Mouse (Mus musculus): Measurements from ENCODE around the gene Fdps. TPM values are rescaled to one million over a fixed set of nuclear protein-coding genes. Genes with fewer than 3 reads are reported as not detected.

The Fdps gene
- polyA plus RNA-seq, 1 experiment from 2014 or later: 326 TPM

- Histone ChIP-seq H3K36me3 (ENCODE audit: control insufficient read depth, insufficient read depth, low read length) (no peaks in the 10 kb centered on the region; the same call in 1 of the 2 replicates), H3K27me3 (ENCODE audit: control insufficient read depth, insufficient read depth, low read length) (no peaks in the 10 kb centered on the region), H3K9me3 (ENCODE audit: control insufficient read depth, low read length) (no peaks in the 10 kb centered on the region), H3K4me3 (ENCODE audit: low read depth, low read length) (no peak overlapping the region), H3K4me1 (ENCODE audit: control insufficient read depth, insufficient read depth, low read length) (no peaks in the 10 kb centered on the region), H3K4me2 (ENCODE audit: low read depth, severe bottlenecking) (no peak overlapping the region), H3K27ac (replicated peaks; ENCODE audit: low read depth, low read length) (no peak overlapping the region), H3K9ac (ENCODE audit: low read length) (no peak overlapping the region)
- WGBS: 84% methylated on average over 1 of the region's 1 CpGs
- no peak for ATAC-seq (ENCODE audit: insufficient number of reproducible peaks, low FRiP score, low TSS enrichment, low read depth)
- no peak for DNase-seq (ENCODE audit: low spot score)
These were observed 32.0 kb upstream of the Fdps start for GRCm38 (mm10) chr3:89133752-89134151.

DNA sequence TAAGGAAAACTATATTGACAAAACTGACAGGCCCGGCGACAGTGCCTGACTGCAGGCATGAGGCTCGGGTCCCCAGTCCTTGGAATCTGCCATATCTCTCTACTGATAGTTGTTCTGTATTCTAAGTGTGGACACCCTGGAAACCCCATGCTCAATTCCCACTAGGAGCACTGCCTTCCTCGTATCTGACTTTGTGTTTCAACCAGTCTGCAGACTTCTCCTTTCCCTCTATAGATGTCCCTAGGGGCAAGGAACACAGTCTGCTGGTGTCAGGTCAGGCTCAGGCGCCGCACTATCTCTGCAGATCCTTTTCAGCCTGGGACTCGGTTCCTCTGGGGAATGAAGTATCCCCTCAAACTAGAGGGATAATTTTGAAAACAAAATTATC, 31.3 kb upstream of the Fdps start:
- no peak overlapping the region for H3K4me2 ChIP-seq (ENCODE audit: low read depth, severe bottlenecking)
- WGBS: 80% methylated on average over 7 of the region's 7 CpGs
- DNase-seq (ENCODE audit: low spot score): no peak

DNA sequence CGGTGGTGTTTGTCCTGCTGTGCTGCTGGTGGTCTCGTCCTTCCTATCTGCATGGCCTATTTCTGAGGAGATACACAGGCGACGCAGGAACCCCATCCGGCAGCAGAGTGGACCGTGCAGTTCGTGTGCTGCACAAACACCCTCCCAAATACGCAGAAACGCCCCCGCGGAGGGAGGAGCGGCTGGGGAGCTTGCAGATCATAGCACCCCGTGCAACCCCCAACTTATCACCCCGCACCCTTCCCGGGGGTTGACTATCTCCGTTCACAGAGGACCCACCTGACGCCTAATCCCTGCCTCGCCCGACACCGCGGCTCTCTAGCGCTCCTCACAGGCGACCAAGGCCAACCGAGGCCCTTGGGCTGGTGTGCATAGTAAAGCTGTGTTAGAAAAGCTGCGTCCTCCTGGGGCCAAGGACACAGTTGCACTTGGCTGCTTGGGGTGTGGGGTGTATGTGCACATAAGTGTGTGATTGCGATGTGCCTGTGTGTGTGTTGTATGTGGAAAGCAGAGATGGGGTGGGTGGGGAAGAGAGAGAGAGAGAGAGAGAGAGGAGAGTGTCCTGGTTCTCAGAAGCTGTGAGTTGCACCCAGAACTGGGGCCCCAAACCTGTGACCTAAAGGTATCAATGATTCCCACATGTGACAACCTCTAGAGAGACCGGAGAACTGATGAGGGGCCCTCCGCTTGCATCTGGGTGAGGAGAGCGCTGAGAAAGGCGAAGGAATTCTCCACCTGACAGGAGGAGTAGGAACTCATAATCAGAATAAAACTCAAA, 30.7 kb upstream of the Fdps start:
- no peaks in the 10 kb centered on the region for H3K9me3 ChIP-seq (ENCODE audit: control insufficient read depth, low read length)
- H3K27ac ChIP-seq (replicated peaks; ENCODE audit: low read depth, low read length): no peak overlapping the region
- H3K27me3 ChIP-seq (ENCODE audit: control insufficient read depth, insufficient read depth, low read length): no peaks in the 10 kb centered on the region
- no peaks in the 10 kb centered on the region for H3K36me3 ChIP-seq (ENCODE audit: control insufficient read depth, insufficient read depth, low read length)
- peak overlapping the region; percentile 24 for H3K4me3 ChIP-seq (ENCODE audit: low read depth, low read length)
- ATAC-seq (ENCODE audit: insufficient number of reproducible peaks, low FRiP score, low TSS enrichment, low read depth) (no peak), DNase-seq (ENCODE audit: low spot score) (no peak)
- peak overlapping the region; percentile 53 for H3K9ac ChIP-seq (ENCODE audit: low read length)
- no peaks in the 10 kb centered on the region for H3K4me1 ChIP-seq (ENCODE audit: control insufficient read depth, insufficient read depth, low read length)
- peak overlapping the region; percentile 45 for H3K4me2 ChIP-seq (ENCODE audit: low read depth, severe bottlenecking)
- WGBS: 17% methylated on average over 30 of the region's 30 CpGs

More for the DNA sequence above, 31.3 kb upstream of the Fdps start:
- Histone ChIP-seq H3K9me3 (ENCODE audit: control insufficient read depth, low read length) (no peaks in the 10 kb centered on the region), H3K4me1 (ENCODE audit: control insufficient read depth, insufficient read depth, low read length) (no peaks in the 10 kb centered on the region), H3K27me3 (ENCODE audit: control insufficient read depth, insufficient read depth, low read length) (no peaks in the 10 kb centered on the region), H3K27ac (replicated peaks; ENCODE audit: low read depth, low read length) (no peak overlapping the region), H3K36me3 (ENCODE audit: control insufficient read depth, insufficient read depth, low read length) (no peaks in the 10 kb centered on the region), H3K4me3 (ENCODE audit: low read depth, low read length) (no peak overlapping the region), H3K9ac (ENCODE audit: low read length) (no peak overlapping the region)
- ATAC-seq (ENCODE audit: insufficient number of reproducible peaks, low FRiP score, low TSS enrichment, low read depth): no peak

DNA sequence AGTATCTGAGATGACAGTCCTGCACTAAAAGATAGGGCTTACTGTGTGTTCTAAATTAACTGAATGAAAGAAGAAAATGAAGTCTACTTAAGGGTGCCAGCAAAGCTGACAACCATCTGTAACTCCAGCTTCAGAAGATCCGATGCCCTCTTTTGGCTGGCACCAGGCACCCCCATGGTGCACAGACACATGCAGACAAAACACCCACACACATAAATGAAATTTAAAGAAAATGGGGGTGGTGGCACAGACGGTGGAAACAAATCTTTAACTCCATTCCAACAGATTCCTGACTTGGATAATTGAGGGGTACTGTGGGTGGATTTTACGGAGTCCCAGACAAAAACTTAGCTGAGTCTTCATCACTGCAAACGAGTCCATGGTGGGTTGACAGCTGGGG, 30.1 kb upstream of the Fdps start:
- 47% methylated on average over 4 of the region's 4 CpGs for WGBS
- ATAC-seq (ENCODE audit: insufficient number of reproducible peaks, low FRiP score, low TSS enrichment, low read depth): no peak
- Histone ChIP-seq H3K9me3 (ENCODE audit: control insufficient read depth, low read length) (no peaks in the 10 kb centered on the region), H3K4me3 (ENCODE audit: low read depth, low read length) (no peak overlapping the region), H3K4me2 (ENCODE audit: low read depth, severe bottlenecking) (peak overlapping the region; percentile 45; the same call in 1 of the 2 replicates), H3K4me1 (ENCODE audit: control insufficient read depth, insufficient read depth, low read length) (no peaks in the 10 kb centered on the region), H3K9ac (ENCODE audit: low read length) (no peak overlapping the region), H3K27me3 (ENCODE audit: control insufficient read depth, insufficient read depth, low read length) (no peaks in the 10 kb centered on the region), H3K27ac (replicated peaks; ENCODE audit: low read depth, low read length) (no peak overlapping the region), H3K36me3 (ENCODE audit: control insufficient read depth, insufficient read depth, low read length) (no peaks in the 10 kb centered on the region)
- DNase-seq (ENCODE audit: low spot score): no peak

DNA sequence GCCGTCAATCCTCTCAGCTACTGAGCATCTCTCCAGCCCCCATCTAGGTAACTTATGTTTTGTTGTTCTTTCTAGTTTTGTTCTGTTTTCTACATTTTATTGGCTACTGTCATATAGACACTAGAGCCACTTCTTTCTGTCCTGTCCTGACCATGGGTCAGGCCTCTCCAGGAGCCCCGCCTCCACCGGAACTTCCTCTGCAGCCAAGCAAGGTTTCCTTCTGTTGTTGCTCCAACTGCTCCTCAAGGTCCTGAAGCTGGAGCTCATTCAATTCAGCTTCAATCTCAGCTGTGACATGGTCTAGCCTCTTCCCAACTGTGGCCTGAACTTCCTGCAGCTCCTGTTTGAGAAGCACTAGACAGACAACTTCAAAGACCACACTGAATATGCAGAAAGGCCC, 28.1 kb upstream of the Fdps start:
- 86% methylated on average over 3 of the region's 3 CpGs for WGBS
- no peaks in the 10 kb centered on the region for H3K36me3 ChIP-seq (ENCODE audit: control insufficient read depth, insufficient read depth, low read length)
- H3K4me1 ChIP-seq (ENCODE audit: control insufficient read depth, insufficient read depth, low read length): no peaks in the 10 kb centered on the region
- no peak for ATAC-seq (ENCODE audit: insufficient number of reproducible peaks, low FRiP score, low TSS enrichment, low read depth)
- H3K27ac ChIP-seq (replicated peaks; ENCODE audit: low read depth, low read length): no peak overlapping the region
- H3K4me3 ChIP-seq (ENCODE audit: low read depth, low read length): no peak overlapping the region
- no peaks in the 10 kb centered on the region for H3K27me3 ChIP-seq (ENCODE audit: control insufficient read depth, insufficient read depth, low read length)
- no peak overlapping the region for H3K4me2 ChIP-seq (ENCODE audit: low read depth, severe bottlenecking)
- no peaks in the 10 kb centered on the region for H3K9me3 ChIP-seq (ENCODE audit: control insufficient read depth, low read length)
- DNase-seq (ENCODE audit: low spot score): no peak
- no peak overlapping the region for H3K9ac ChIP-seq (ENCODE audit: low read length)

DNA sequence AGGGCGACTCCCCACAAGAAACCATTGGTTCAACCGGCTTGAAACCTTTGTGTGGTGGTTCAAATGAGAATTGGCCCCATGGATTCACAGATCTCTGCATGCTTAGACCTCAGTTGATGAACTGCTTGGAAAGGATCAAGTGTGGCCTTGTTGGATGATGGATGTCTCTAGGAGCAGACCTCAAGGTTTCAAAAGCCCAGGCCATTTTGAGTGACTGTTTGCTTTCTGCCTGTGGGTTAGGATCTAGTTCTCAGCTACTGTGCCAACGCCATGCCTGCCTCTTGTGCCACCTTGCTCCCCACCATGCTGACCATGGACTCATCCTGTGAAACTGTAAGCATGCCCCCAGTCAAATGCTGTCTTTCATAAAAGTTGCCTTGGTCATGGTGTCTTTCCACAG, 24.2 kb upstream of the Fdps start:
- H3K9me3 ChIP-seq (ENCODE audit: control insufficient read depth, low read length): no peaks in the 10 kb centered on the region
- DNase-seq (ENCODE audit: low spot score) (no peak), ATAC-seq (ENCODE audit: insufficient number of reproducible peaks, low FRiP score, low TSS enrichment, low read depth) (no peak)
- 94% methylated on average over 3 of the region's 3 CpGs for WGBS
- H3K4me2 ChIP-seq (ENCODE audit: low read depth, severe bottlenecking): no peak overlapping the region
- H3K4me1 ChIP-seq (ENCODE audit: control insufficient read depth, insufficient read depth, low read length): no peaks in the 10 kb centered on the region
- H3K36me3 ChIP-seq (ENCODE audit: control insufficient read depth, insufficient read depth, low read length): no peaks in the 10 kb centered on the region
- no peak overlapping the region for H3K9ac ChIP-seq (ENCODE audit: low read length)
- no peak overlapping the region for H3K27ac ChIP-seq (replicated peaks; ENCODE audit: low read depth, low read length)
- no peaks in the 10 kb centered on the region for H3K27me3 ChIP-seq (ENCODE audit: control insufficient read depth, insufficient read depth, low read length)
- H3K4me3 ChIP-seq (ENCODE audit: low read depth, low read length): no peak overlapping the region

DNA sequence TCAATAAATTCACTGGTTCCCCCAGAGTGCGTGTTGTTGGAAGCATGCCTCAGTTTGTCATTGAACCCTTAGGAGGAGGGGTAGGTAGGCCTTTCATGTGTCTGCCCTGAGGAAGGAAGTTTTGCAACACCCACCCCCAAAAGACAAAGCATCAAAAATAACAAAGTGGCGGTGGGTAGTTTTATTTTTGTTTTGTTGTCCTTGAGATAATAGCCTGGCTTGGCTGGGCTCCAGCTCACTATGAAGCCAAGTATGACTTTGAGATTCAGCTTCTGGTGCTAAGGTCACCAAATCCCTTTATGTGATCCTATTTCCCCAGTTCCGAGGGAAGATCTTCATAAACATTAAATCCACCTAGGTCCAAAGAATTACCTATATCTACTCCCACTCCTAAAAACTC, 22.5 kb upstream of the Fdps start:
- H3K4me2 ChIP-seq (ENCODE audit: low read depth, severe bottlenecking): no peak overlapping the region
- no peak for ATAC-seq (ENCODE audit: insufficient number of reproducible peaks, low FRiP score, low TSS enrichment, low read depth)
- H3K4me3 ChIP-seq (ENCODE audit: low read depth, low read length): no peak overlapping the region
- no peaks in the 10 kb centered on the region for H3K36me3 ChIP-seq (ENCODE audit: control insufficient read depth, insufficient read depth, low read length)
- H3K27me3 ChIP-seq (ENCODE audit: control insufficient read depth, insufficient read depth, low read length): no peaks in the 10 kb centered on the region
- H3K9ac ChIP-seq (ENCODE audit: low read length): no peak overlapping the region
- 88% methylated on average over 3 of the region's 3 CpGs for WGBS
- no peak for DNase-seq (ENCODE audit: low spot score)
- H3K27ac ChIP-seq (replicated peaks; ENCODE audit: low read depth, low read length): no peak overlapping the region
- H3K9me3 ChIP-seq (ENCODE audit: control insufficient read depth, low read length): no peaks in the 10 kb centered on the region
- H3K4me1 ChIP-seq (ENCODE audit: control insufficient read depth, insufficient read depth, low read length): no peaks in the 10 kb centered on the region

- no peaks in the 10 kb centered on the region for H3K27me3 ChIP-seq (ENCODE audit: control insufficient read depth, insufficient read depth, low read length)
- H3K36me3 ChIP-seq (ENCODE audit: control insufficient read depth, insufficient read depth, low read length): no peaks in the 10 kb centered on the region
- no peaks in the 10 kb centered on the region for H3K4me1 ChIP-seq (ENCODE audit: control insufficient read depth, insufficient read depth, low read length)
- WGBS: 83% methylated on average over 2 of the region's 2 CpGs
- no peak for ATAC-seq (ENCODE audit: insufficient number of reproducible peaks, low FRiP score, low TSS enrichment, low read depth)
- H3K27ac ChIP-seq (replicated peaks; ENCODE audit: low read depth, low read length): no peak overlapping the region
- H3K9ac ChIP-seq (ENCODE audit: low read length): no peak overlapping the region
- no peak overlapping the region for H3K4me3 ChIP-seq (ENCODE audit: low read depth, low read length)
- no peak for DNase-seq (ENCODE audit: low spot score)
- no peaks in the 10 kb centered on the region for H3K9me3 ChIP-seq (ENCODE audit: control insufficient read depth, low read length)
- no peak overlapping the region for H3K4me2 ChIP-seq (ENCODE audit: low read depth, severe bottlenecking)
These were observed 21.6 kb upstream of the Fdps start for GRCm38 (mm10) chr3:89123313-89123712.

DNA sequence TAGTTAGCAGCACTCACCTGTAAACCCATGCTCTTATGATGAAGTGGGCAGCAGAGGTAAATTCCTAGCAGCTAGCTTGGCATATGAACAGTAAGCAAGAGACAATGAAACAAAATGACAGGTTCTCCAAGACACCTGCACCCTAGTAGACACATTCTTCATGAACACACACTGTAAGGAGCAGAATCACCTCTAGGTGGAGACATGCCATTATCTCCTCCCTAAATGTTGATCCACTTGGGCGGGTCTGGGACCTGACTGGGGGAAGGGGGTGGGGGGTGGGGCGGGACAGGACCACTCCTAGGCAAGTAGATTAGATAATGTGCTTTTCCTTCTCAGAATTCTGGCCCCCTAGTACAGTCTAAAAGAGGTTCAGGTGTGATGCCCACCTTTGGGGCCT, 13.8 kb upstream of the Fdps start:
- Histone ChIP-seq H3K4me3 (ENCODE audit: low read depth, low read length) (no peak overlapping the region), H3K36me3 (ENCODE audit: control insufficient read depth, insufficient read depth, low read length) (no peaks in the 10 kb centered on the region), H3K27ac (replicated peaks; ENCODE audit: low read depth, low read length) (no peak overlapping the region), H3K9ac (ENCODE audit: low read length) (no peak overlapping the region), H3K9me3 (ENCODE audit: control insufficient read depth, low read length) (no peaks in the 10 kb centered on the region), H3K27me3 (ENCODE audit: control insufficient read depth, insufficient read depth, low read length) (no peaks in the 10 kb centered on the region), H3K4me1 (ENCODE audit: control insufficient read depth, insufficient read depth, low read length) (no peaks in the 10 kb centered on the region), H3K4me2 (ENCODE audit: low read depth, severe bottlenecking) (no peak overlapping the region)
- DNase-seq (ENCODE audit: low spot score) (no peak), ATAC-seq (ENCODE audit: insufficient number of reproducible peaks, low FRiP score, low TSS enrichment, low read depth) (no peak)
- WGBS: 3% methylated on average over 2 of the region's 2 CpGs
